Mouse (Mus musculus): ENCODE measurements around the gene Gmnn. TPM values are rescaled to one million over a fixed set of nuclear protein-coding genes. Genes with fewer than 3 reads are reported as not detected.

Gene Gmnn
- total RNA-seq, 2 experiments from 2014 or later = 1.8 to 2.5 TPM

- DNase-seq (ENCODE audit: extremely low spot score in 1 of 2, low spot score in 1 of 2) = no peak
Observed at GRCm38 (mm10) chr13:24712581-24713130, 49.1 kb downstream of the Gmnn start.

DNA sequence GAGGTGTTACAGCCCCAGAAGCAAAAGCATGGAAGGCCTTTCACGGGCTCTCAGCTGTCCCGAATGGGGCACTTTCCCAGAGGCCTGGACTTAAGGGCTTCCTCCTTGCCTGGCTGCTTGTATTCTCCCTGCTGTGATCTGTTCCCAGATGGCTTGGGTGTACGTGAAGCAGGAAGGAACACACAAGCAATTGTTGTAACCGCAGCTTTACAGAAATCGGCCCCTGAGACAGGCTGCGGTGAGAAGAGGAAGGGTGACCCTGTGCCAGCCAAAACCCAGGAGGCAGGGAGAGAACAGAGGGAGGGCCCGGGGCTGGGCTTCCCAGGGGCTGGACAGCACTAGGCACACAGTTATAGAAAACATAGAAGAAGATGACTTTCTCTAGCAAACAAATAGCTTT is 50.8 kb downstream of the Gmnn start:
- no peak for DNase-seq (ENCODE audit: extremely low spot score in 1 of 2, low spot score in 1 of 2)

GRCm38 (mm10) chr13:24709656-24710396 is 51.9 kb downstream of the Gmnn start:
- no peak for DNase-seq (ENCODE audit: extremely low spot score in 1 of 2, low spot score in 1 of 2)

GRCm38 (mm10) chr13:24702128-24702527 is 59.6 kb downstream of the Gmnn start:
- no peak for DNase-seq (ENCODE audit: extremely low spot score in 1 of 2, low spot score in 1 of 2)

Other genes with a start within 250 kb of the Gmnn start
- 10 to 100 TPM; 76.0 to 81.4 TPM for gene Ripor2, start 179.7 kb downstream of the Gmnn start, total RNA-seq (2021)
- not detected for gene Armh2, start 20.7 kb downstream of the Gmnn start, total RNA-seq (2021)
- gene BC005537, start 39.7 kb upstream of the Gmnn start, total RNA-seq (2021) = 100 to 1,000 TPM; 162 to 165 TPM
- gene Acot13, start 69.6 kb upstream of the Gmnn start, total RNA-seq (2021) = 100 to 1,000 TPM; 107 to 109 TPM
- 10 to 100 TPM; 20.3 to 24.6 TPM for gene Tdp2, start 69.8 kb upstream of the Gmnn start, total RNA-seq (2021)
- 10 to 100 TPM; 25.4 to 26.7 TPM for gene D130043K22Rik, start 83.2 kb upstream of the Gmnn start, total RNA-seq (2021)
- 10 to 100 TPM; 60.6 to 61.7 TPM for gene Aldh5a1, start 175.7 kb upstream of the Gmnn start, total RNA-seq (2021)
- 10 to 100 TPM; 11.9 to 20.7 TPM for gene Gpld1, start 181.2 kb upstream of the Gmnn start, total RNA-seq (2021)